Mouse (Mus musculus) liver, adult 2 months (tissue): ENCODE measurements around the gene Rps10. TPM values are rescaled to one million over a fixed set of nuclear protein-coding genes. Genes with fewer than 3 reads are reported as not detected.

ENCODE experiments used
- DNase-seq: peaks from one replicate; pipeline ENCODE4 v3.0.0-alpha.2; 2011; ENCODE audit warnings: low read depth, low spot score; ENCODE audit errors: extremely low read depth
- H3K27ac ChIP-seq: fragments of 200-500 bp; replicated peaks from 2 replicates; pipeline ENCODE4 v1.5.1; 2012; ENCODE audit warnings: low read depth, mild to moderate bottlenecking, control low read depth, inconsistent platforms, low read length; ENCODE audit not compliant: insufficient read depth
- H3K27me3 ChIP-seq: fragments of 200-500 bp; 2 replicates; pipeline ENCODE4 v1.6.1; 2012; ENCODE audit warnings: mild to moderate bottlenecking, moderate library complexity, low read length, inconsistent platforms; ENCODE audit not compliant: control insufficient read depth, insufficient read depth
- H3K36me3 ChIP-seq: fragments of 200-500 bp; 2 replicates; pipeline ENCODE4 v1.6.1; 2012; ENCODE audit warnings: low read length, inconsistent platforms; ENCODE audit not compliant: control insufficient read depth, insufficient read depth
- H3K4me1 ChIP-seq: fragments of 200-500 bp; 2 replicates; pipeline ENCODE4 v1.6.1; 2011; ENCODE audit warnings: low read length; ENCODE audit not compliant: control insufficient read depth, insufficient read depth
- H3K4me3 ChIP-seq: fragments of 200-500 bp; 2 replicates; pipeline ENCODE4 v1.5.1; 2011; ENCODE audit warnings: low read depth, mild to moderate bottlenecking, control low read depth, low read length, moderate library complexity; ENCODE audit not compliant: insufficient read depth
- H3K79me2 ChIP-seq: fragments of 200-500 bp; 2 replicates; pipeline ENCODE4 v1.6.1; 2012; ENCODE audit warnings: inconsistent platforms, mild to moderate bottlenecking, low read length, moderate library complexity; ENCODE audit not compliant: control insufficient read depth, insufficient read depth
- H3K9ac ChIP-seq: fragments of 200-500 bp; 2 replicates; pipeline ENCODE4 v1.6.1; 2012; ENCODE audit warnings: low read depth, mild to moderate bottlenecking, control low read depth, inconsistent platforms, low read length
- CTCF ChIP-seq: fragments of 200-500 bp; IDR thresholded peaks from 2 replicates; pipeline ENCODE4 v1.5.1; 2011; ENCODE audit warnings: low read depth, low read length, control low read depth
- POLR2A ChIP-seq: fragments of 200-500 bp; IDR thresholded peaks from 2 replicates; pipeline ENCODE4 v1.6.1; 2011; ENCODE audit warnings: low read length, control low read depth; ENCODE audit not compliant: insufficient read depth; ENCODE audit errors: extremely low read depth
- WGBS: fragments of 180-500 bp; shearing (Covaris S2); methylation state at CpG from one replicate; pipeline ENCODE4 v1.1.7; 2018; 5-methylcytosine and 5-hydroxymethylcytosine counted together
- polyA plus RNA-seq: library from polyadenylated mRNA; depleted of rRNA; stranded (reverse); fragments of >200 nt; gene quantifications from 2 replicates; pipeline ENCODE4 v1.2.3, GENCODE M21; 2012
- total RNA-seq: library from RNA; depleted of rRNA; stranded (reverse); fragments of >200 nt; gene quantifications from 2 replicates; pipeline ENCODE4 v1.2.3, GENCODE M21; 2014

Gene Rps10
- total and polyA plus RNA-seq, 2 experiments, result 416 to 437 TPM

DNA sequence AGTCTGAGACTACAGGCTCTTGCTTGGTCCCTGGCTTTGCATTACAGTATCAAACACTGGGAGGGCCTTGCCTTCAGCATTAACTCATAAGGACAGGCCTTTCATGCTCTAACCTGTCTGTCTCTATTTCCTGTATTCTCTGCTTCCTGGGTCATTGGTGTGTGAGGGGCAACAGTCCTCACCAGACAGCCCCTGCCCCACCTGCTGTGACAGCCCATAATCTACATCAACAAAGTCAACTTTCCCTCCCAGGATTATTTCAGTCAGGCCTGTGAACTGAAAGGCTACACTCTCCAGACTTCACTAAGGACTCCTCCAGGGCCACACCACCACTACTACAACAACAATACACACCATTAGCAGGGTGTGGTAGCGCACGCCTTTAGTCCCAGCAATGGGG, 33.4 kb downstream of the Rps10 start:
- Histone ChIP-seq H3K4me1 (no peaks in the 10 kb centered on the region), H3K36me3 (no peaks in the 10 kb centered on the region), H3K9ac (no peak overlapping the region), H3K27ac (no peak overlapping the region), H3K27me3 (no peaks in the 10 kb centered on the region), H3K79me2 (peaks cover 58% of the 10 kb centered on the region), H3K4me3 (no peak overlapping the region)
- 98% methylated on average over 2 of the region's 2 CpGs for WGBS
- DNase-seq, result no peak
- no peak for TF ChIP-seq CTCF

DNA sequence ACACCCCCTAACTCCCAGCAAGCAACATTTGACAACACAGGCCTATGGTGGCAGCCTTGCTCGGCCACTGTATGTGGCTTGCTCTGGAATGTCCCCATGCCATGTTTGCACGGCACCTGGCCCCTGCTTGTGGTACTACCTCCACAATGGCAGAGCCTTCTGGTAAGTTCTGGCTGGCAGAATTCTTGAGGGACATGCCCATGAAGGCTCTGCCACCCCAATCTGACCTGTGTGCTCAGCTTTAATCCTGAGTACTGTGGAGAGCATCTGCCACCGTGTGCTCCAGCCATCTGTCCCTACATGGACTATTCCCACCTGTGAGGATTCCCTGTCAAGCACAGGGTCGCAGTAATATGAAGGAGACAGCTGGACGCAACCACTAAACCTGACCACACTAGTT, 35.6 kb downstream of the Rps10 start:
- H3K36me3 ChIP-seq, result no peaks in the 10 kb centered on the region
- H3K27me3 ChIP-seq, result no peaks in the 10 kb centered on the region
- DNase-seq, result no peak
- H3K9ac ChIP-seq, result no peak overlapping the region
- peaks cover 51% of the 10 kb centered on the region for H3K79me2 ChIP-seq
- H3K27ac ChIP-seq, result no peak overlapping the region
- no peak for TF ChIP-seq POLR2A
- no peak for TF ChIP-seq CTCF
- H3K4me1 ChIP-seq, result no peaks in the 10 kb centered on the region
- WGBS, result 71% methylated on average over 5 of the region's 5 CpGs
- no peak overlapping the region for H3K4me3 ChIP-seq

DNA sequence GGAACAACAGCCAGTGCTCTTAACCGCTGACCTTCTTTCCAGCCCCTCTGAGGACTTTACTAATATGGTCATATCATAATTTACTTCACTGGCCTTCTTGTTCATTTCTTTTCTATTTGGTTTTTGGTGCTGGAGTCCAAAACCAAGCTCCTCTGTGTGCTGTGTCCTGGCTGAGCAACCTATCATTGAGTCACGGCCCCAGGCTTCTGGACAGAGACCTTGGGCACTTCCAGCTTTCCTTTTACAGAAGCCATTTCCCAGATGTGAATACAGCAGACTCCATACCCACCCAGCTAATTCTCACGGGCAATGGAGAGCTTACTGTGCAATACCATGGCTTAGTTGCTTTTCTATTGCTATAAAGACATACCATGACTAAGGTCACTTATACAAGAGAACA, 36.2 kb downstream of the Rps10 start:
- Histone ChIP-seq H3K4me1 (no peaks in the 10 kb centered on the region), H3K4me3 (no peak overlapping the region), H3K79me2 (peaks cover 52% of the 10 kb centered on the region), H3K27ac (no peak overlapping the region), H3K9ac (no peak overlapping the region), H3K36me3 (no peaks in the 10 kb centered on the region), H3K27me3 (no peaks in the 10 kb centered on the region)
- DNase-seq, result no peak
- 73% methylated on average over 3 of the region's 3 CpGs for WGBS
- TF ChIP-seq POLR2A (no peak), CTCF (no peak)

DNA sequence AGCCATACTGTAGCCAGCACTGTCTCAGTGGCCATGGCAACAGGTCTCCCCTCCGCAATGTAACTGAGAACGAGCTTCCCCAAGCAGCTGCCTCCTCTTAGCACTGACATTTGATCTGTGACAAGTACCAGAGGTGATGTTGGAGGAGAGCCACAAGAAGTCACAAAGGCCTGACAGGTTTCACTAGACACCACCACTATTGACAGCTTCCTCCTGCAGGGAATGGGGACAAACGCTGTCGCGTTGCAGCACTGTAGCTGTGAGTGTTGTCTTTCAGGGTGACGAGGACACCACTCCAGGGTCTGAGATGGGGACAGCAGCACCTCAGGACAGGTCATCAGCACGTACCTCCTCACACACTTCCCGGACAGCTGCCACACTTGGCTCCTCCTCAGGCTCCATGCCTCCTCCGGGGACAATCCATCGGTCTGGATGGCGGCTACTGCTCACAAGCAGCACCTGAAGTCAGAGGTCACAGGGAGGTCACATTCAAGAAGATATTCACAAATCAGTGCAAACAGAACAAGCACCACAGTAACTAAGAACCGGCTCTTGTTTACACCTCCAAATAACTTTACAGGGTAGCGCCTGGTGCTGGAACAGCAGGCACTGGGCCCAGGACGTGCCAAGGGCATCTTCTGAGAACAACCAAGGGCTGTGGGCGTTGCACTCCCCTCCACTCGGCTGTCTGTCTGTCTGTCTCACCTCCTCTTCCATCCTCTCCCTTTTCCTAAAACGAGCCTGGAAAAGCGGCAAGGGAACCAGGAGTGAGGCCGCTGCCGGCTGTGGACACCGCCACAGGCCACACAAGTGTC, 39.9 kb downstream of the Rps10 start:
- no peaks in the 10 kb centered on the region for H3K4me1 ChIP-seq
- no peak overlapping the region for H3K9ac ChIP-seq
- H3K27me3 ChIP-seq, result no peaks in the 10 kb centered on the region
- H3K36me3 ChIP-seq, result no peaks in the 10 kb centered on the region
- 89% methylated on average over 21 of the region's 21 CpGs for WGBS
- DNase-seq, result no peak
- no peak for TF ChIP-seq CTCF
- no peak for TF ChIP-seq POLR2A
- no peak overlapping the region for H3K27ac ChIP-seq
- H3K4me3 ChIP-seq, result no peak overlapping the region
- H3K79me2 ChIP-seq, result peaks cover 25% of the 10 kb centered on the region; the same call in 1 of the 2 replicates

DNA sequence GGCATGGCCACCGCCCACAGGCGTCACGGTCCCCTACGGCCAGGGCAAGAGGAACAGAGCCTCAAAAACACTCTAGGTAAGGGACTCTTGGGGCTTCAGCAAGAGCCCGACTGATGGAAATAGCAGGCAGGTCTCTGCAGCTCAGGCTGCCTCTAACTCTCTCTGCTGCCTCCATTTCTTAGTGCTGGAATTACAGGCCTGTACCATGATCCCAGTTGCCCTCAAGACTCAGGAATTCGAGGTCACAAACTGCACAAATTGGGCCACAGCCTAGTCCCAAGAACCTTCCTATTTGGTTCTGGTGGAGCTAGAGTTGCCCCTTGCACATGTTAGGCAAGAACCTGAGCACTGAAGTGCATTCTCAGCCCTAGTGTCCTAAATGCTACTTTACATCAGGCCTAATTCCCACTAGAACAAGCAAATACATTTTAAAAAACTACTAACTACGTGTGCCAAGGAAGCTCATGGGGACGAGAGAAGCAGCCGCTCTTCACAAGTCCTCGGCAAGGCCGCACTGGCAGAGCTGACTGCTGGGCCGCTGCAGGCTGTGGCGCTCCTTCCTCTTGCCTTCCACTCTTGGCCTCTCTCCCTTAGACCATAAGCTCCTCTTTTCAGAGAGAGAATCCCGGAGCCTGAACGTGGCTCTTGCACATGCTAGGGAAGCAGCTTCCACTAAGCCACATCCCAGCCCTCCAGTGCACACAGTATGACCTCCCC, 40.7 kb downstream of the Rps10 start:
- peaks cover 18% of the 10 kb centered on the region; the same call in 1 of the 2 replicates for H3K79me2 ChIP-seq
- no peaks in the 10 kb centered on the region for H3K36me3 ChIP-seq
- no peak overlapping the region for H3K4me3 ChIP-seq
- H3K27ac ChIP-seq, result no peak overlapping the region
- no peaks in the 10 kb centered on the region for H3K4me1 ChIP-seq
- WGBS, result 89% methylated on average over 15 of the region's 15 CpGs
- TF ChIP-seq CTCF, result no peak
- TF ChIP-seq POLR2A, result no peak
- no peak for DNase-seq
- H3K27me3 ChIP-seq, result no peaks in the 10 kb centered on the region
- H3K9ac ChIP-seq, result no peak overlapping the region

DNA sequence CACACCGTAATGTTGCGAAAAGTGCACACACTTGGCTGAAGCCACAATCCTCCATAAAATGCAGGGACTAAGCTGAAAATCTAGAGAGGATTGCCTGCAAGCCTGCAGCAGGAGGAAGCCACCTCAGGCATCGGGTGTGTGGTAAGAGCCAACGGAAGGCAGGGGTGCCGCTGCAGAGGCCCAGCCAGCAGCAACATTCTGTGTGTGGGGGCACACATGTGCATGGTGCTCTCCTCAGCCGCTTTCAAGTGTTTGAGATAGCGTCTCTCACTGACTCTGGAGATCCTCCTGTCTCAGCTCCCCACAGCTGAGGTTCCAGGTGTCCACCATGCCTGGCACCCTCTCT, 43.9 kb downstream of the Rps10 start:
- no peaks in the 10 kb centered on the region for H3K36me3 ChIP-seq
- H3K27ac ChIP-seq, result no peak overlapping the region
- H3K4me1 ChIP-seq, result peaks cover 6% of the 10 kb centered on the region
- 95% methylated on average over 7 of the region's 7 CpGs for WGBS
- DNase-seq, result no peak
- TF ChIP-seq POLR2A (no peak), CTCF (no peak)
- no peak overlapping the region for H3K4me3 ChIP-seq
- peaks cover 12% of the 10 kb centered on the region; the same call in 1 of the 2 replicates for H3K79me2 ChIP-seq
- no peaks in the 10 kb centered on the region for H3K27me3 ChIP-seq
- no peak overlapping the region for H3K9ac ChIP-seq
